Comparison of ENCODE assay signal across 17 mouse cellular contexts in genomic region chr13:57856311-57856853, GRCm38 (mm10). TPM values are rescaled to one million over a fixed set of nuclear protein-coding genes. Genes with fewer than 3 reads are reported as not detected.
"Had no signal": no experiment of that assay in that cellular context is flagged by ENCODE, and none has a peak within 500 bp of the region (broad histone marks: within the 10 kb centered on the region; RNA-seq: fewer than 3 reads in every experiment).

No protein-coding gene starts in this region.

- H3K27ac ChIP-seq: kidney, postnatal 0 days; limb, embryonic 15.5 days; liver, embryonic 12.5 days; midbrain, embryonic 12.5 days; stomach, embryonic 15.5 days had no signal

- H3K4me1 ChIP-seq: limb, embryonic 15.5 days; liver, embryonic 12.5 days had no signal

- H3K9ac ChIP-seq: limb, embryonic 15.5 days; liver, embryonic 12.5 days; lung, embryonic 14.5 days; midbrain, embryonic 12.5 days; stomach, embryonic 15.5 days had no signal

- DNase-seq: kidney, adult 11 months; kidney, adult 9 months; kidney, postnatal 36 days; layer of hippocampus, adult 9-11 months; layer of hippocampus, postnatal 36 days; lung, embryonic 14.5 days; lung, postnatal 10 days; lung, postnatal 4 days; retina, postnatal 1 day; thymus, adult 2 months; thymus, postnatal 36 days had no signal

- H3K36me3 ChIP-seq: limb, embryonic 15.5 days; liver, embryonic 12.5 days; midbrain, embryonic 12.5 days; stomach, embryonic 15.5 days had no signal

- H3K27me3 ChIP-seq: liver, embryonic 12.5 days; midbrain, embryonic 12.5 days; stomach, embryonic 15.5 days had no signal

- H3K4me2 ChIP-seq: limb, embryonic 15.5 days; liver, embryonic 12.5 days; lung, embryonic 14.5 days; midbrain, embryonic 12.5 days; stomach, embryonic 15.5 days had no signal

- H3K9me3 ChIP-seq: limb, embryonic 15.5 days; liver, embryonic 12.5 days; midbrain, embryonic 12.5 days; stomach, embryonic 15.5 days had no signal

- ATAC-seq: liver, embryonic 12.5 days had no signal

- H3K4me3 ChIP-seq: limb, embryonic 15.5 days; liver, embryonic 12.5 days; midbrain, embryonic 12.5 days; stomach, embryonic 15.5 days had no signal

RNA-seq across cellular contexts. Expression of gene Spock1, which starts 51.8 kb away (rescaled TPM):
- polyA plus RNA-seq: lung, embryonic 14.5 days; spleen, adult 2 months had no signal
